ENCODE assay signal across 18 mouse cellular contexts in genomic region chr3:151997534-151998107, GRCm38 (mm10).
DNase-seq lines count a peak whose midpoint lies in the region; ATAC-seq and TF ChIP-seq lines count a peak whose summit lies in the region.
"Had no signal": no experiment of that assay in that cellular context is flagged by ENCODE, and none has a peak within 500 bp of the region (broad histone marks: within the 10 kb centered on the region; RNA-seq: fewer than 3 reads in every experiment).

No protein-coding gene starts in this region.

- intact Hi-C loops in heart, adult 2 months (cut with DNase I), result no loop called here
- intact Hi-C loops in left cerebral cortex, postnatal 10 days (cut with DNase I), result no loop called here

- WGBS in heart, adult 2 months, result 46% methylated on average over 4 of the region's 4 CpGs
- 64% methylated on average over 4 of the region's 4 CpGs for WGBS in kidney, embryonic 14.5 days

- no peak overlapping the region for H3K4me2 ChIP-seq in kidney, embryonic 14.5 days (replicated peaks; ENCODE audit: low read depth, low read length)
- H3K4me2 ChIP-seq: neural tube, embryonic 13.5 days; stomach, embryonic 15.5 days had no signal

- H3K4me1 ChIP-seq in heart, adult 2 months (ENCODE audit: control insufficient read depth, insufficient read depth, low read length), result no peaks in the 10 kb centered on the region
- no peaks in the 10 kb centered on the region for H3K4me1 ChIP-seq in kidney, embryonic 14.5 days (ENCODE audit: control insufficient read depth, insufficient read depth, low read length)
- H3K4me1 ChIP-seq: midbrain, embryonic 10.5 days; neural tube, embryonic 13.5 days; stomach, embryonic 15.5 days had no signal

- H3K9me3 ChIP-seq in kidney, embryonic 14.5 days (ENCODE audit: control insufficient read depth, low read length), result no peaks in the 10 kb centered on the region
- H3K9me3 ChIP-seq: midbrain, embryonic 10.5 days; neural tube, embryonic 13.5 days; stomach, embryonic 15.5 days had no signal

- no peak for TF ChIP-seq EP300 in heart, adult 2 months (IDR thresholded peaks at IDR 0.05; ENCODE audit: insufficient read depth, low read depth, low read length)

- no peak for TF ChIP-seq POLR2A in heart, adult 2 months (IDR thresholded peaks at IDR 0.05; ENCODE audit: insufficient read depth, low read depth, low read length)
- no peak for TF ChIP-seq POLR2A in brain, embryonic 14.5 days (IDR thresholded peaks at IDR 0.05; ENCODE audit: borderline replicate concordance, extremely low read depth, insufficient read depth, insufficient read length, poor library complexity, severe bottlenecking)

- no peak for TF ChIP-seq CTCF in heart, adult 2 months (IDR thresholded peaks at IDR 0.05)
- no peak for TF ChIP-seq CTCF in brain, embryonic 14.5 days (IDR thresholded peaks at IDR 0.05; ENCODE audit: borderline replicate concordance, extremely low read depth, insufficient read depth, insufficient read length)

- no peak overlapping the region for H3K27ac ChIP-seq in heart, adult 2 months
- no peak overlapping the region for H3K27ac ChIP-seq in kidney, embryonic 14.5 days (ENCODE audit: low read depth, low read length)
- H3K27ac ChIP-seq: midbrain, embryonic 10.5 days; neural tube, embryonic 13.5 days; stomach, embryonic 15.5 days had no signal

- H3K79me2 ChIP-seq in heart, adult 2 months (replicated peaks; ENCODE audit: control insufficient read depth, insufficient read depth, low read length), result no peaks in the 10 kb centered on the region

- no peak overlapping the region for H3K4me3 ChIP-seq in heart, adult 2 months
- no peak overlapping the region for H3K4me3 ChIP-seq in kidney, embryonic 14.5 days (ENCODE audit: low read length)
- H3K4me3 ChIP-seq: erythroblast, embryonic 14.5 days; midbrain, embryonic 10.5 days; neural tube, embryonic 13.5 days; stomach, embryonic 15.5 days had no signal

- H3K36me3 ChIP-seq in heart, adult 2 months (ENCODE audit: control insufficient read depth, insufficient read depth, low read length), result no peaks in the 10 kb centered on the region
- H3K36me3 ChIP-seq in kidney, embryonic 14.5 days (ENCODE audit: control insufficient read depth, insufficient read depth, low read length), result no peaks in the 10 kb centered on the region
- H3K36me3 ChIP-seq: midbrain, embryonic 10.5 days; neural tube, embryonic 13.5 days; stomach, embryonic 15.5 days had no signal

- DNase-seq in heart, adult 11 months, result peak; percentile 60
- no peak for DNase-seq in heart, adult 2 months
- DNase-seq in brain, embryonic 14.5 days (ENCODE audit: low read depth), result peak; percentile 27
- peak; percentile 23 to 27 for DNase-seq in left cerebral cortex, postnatal 10 days (ENCODE audit: extremely low spot score in 1 of 2, low spot score in 2 of 2)
- peak; percentile 5 for DNase-seq in right cerebral cortex, postnatal 14 days
- DNase-seq in kidney, adult 11 months, result no peak
- DNase-seq in heart, adult 8-10 months (ENCODE audit: low spot score), result no peak
- DNase-seq: adrenal gland, postnatal 36 days; embryo, embryonic 11 days; kidney, postnatal 25 days; lung, postnatal 36 days; thymus, postnatal 36 days had no signal

- no peak for ATAC-seq in kidney, embryonic 14.5 days (ENCODE audit: low FRiP score, low TSS enrichment)
- ATAC-seq: Patski had no signal

- no peak overlapping the region for H3K9ac ChIP-seq in heart, adult 2 months (ENCODE audit: low read depth, low read length)
- no peak overlapping the region for H3K9ac ChIP-seq in kidney, embryonic 14.5 days (ENCODE audit: low read depth, low read length)
- H3K9ac ChIP-seq: neural tube, embryonic 13.5 days; stomach, embryonic 15.5 days had no signal

- no peaks in the 10 kb centered on the region for H3K27me3 ChIP-seq in heart, adult 2 months (ENCODE audit: control insufficient read depth, insufficient read depth, low read length)
- H3K27me3 ChIP-seq in kidney, embryonic 14.5 days (ENCODE audit: control insufficient read depth, insufficient read depth, low read length), result no peaks in the 10 kb centered on the region
- H3K27me3 ChIP-seq: neural tube, embryonic 13.5 days; Patski; stomach, embryonic 15.5 days had no signal

Comparison
In these comparisons a context has a peak if more than half of its experiments do, and no peak if none do; other contexts are left out.
1. DNase-seq: peak in heart, adult 11 months (single experiment), brain, embryonic 14.5 days (single experiment), left cerebral cortex, postnatal 10 days (2 of 2) and right cerebral cortex, postnatal 14 days (single experiment); none in heart, adult 2 months (0 of 2), kidney, adult 11 months (single experiment) and heart, adult 8-10 months (single experiment).